Mouse (Mus musculus): ENCODE results near the gene Aip.
A peak's percentile ranks its signal among the peaks of the same experiment; 100 is the strongest.
"Not testable (repeated sequence)": the region's sequence is repeated elsewhere in the genome, so short reads cannot be mapped to it uniquely, and the experiment has no call there.

Aip gene

GRCm38 (mm10) chr19:4135963-4136345 is 10.3 kb upstream of the Aip start:
- DNase-seq (ENCODE audit: low spot score in 2 of 2), result not testable (repeated sequence)

- not testable (repeated sequence) for DNase-seq (ENCODE audit: low spot score in 2 of 2)
Measured at GRCm38 (mm10) chr19:4135229-4135962, 9.7 kb upstream of the Aip start.

GRCm38 (mm10) chr19:4134354-4134753 is 8.7 kb upstream of the Aip start:
- DNase-seq (ENCODE audit: low spot score in 2 of 2), result no peak

GRCm38 (mm10) chr19:4131768-4132167 is 6.1 kb upstream of the Aip start:
- no peak for DNase-seq (ENCODE audit: low spot score in 2 of 2)

- DNase-seq (ENCODE audit: low spot score in 2 of 2), result no peak
Measured at GRCm38 (mm10) chr19:4131075-4131474, 5.4 kb upstream of the Aip start.

GRCm38 (mm10) chr19:4130106-4130505 is 4.4 kb upstream of the Aip start:
- DNase-seq (ENCODE audit: low spot score in 2 of 2), result no peak

- DNase-seq (ENCODE audit: low spot score in 2 of 2), result no peak
Measured at GRCm38 (mm10) chr19:4129462-4129861, 3.8 kb upstream of the Aip start.

- no peak for DNase-seq (ENCODE audit: low spot score in 2 of 2)
Measured at GRCm38 (mm10) chr19:4126759-4127495, 1.3 kb upstream of the Aip start.

GRCm38 (mm10) chr19:4125268-4125667 is 390 bp downstream of the Aip start:
- DNase-seq (ENCODE audit: low spot score in 2 of 2), result not testable (repeated sequence)

GRCm38 (mm10) chr19:4124432-4124831 is 1.2 kb downstream of the Aip start:
- no peak for DNase-seq (ENCODE audit: low spot score in 2 of 2)

- no peak for DNase-seq (ENCODE audit: low spot score in 2 of 2)
Measured at GRCm38 (mm10) chr19:4122411-4123370, 3.0 kb downstream of the Aip start.

- not testable (repeated sequence) for DNase-seq (ENCODE audit: low spot score in 2 of 2)
Measured at GRCm38 (mm10) chr19:4121896-4122295, 3.8 kb downstream of the Aip start.

- peak; percentile 97 to 99 for DNase-seq (ENCODE audit: low spot score in 2 of 2)
Measured at GRCm38 (mm10) chr19:4121097-4121805, 4.4 kb downstream of the Aip start.

GRCm38 (mm10) chr19:4120496-4120895 is 5.2 kb downstream of the Aip start:
- DNase-seq (ENCODE audit: low spot score in 2 of 2), result no peak

- no peak for DNase-seq (ENCODE audit: low spot score in 2 of 2)
Measured at GRCm38 (mm10) chr19:4119716-4120487, 5.8 kb downstream of the Aip start.

- no peak for DNase-seq (ENCODE audit: low spot score in 2 of 2)
Measured at GRCm38 (mm10) chr19:4118350-4118749, 7.3 kb downstream of the Aip start.

- no peak for DNase-seq (ENCODE audit: low spot score in 2 of 2)
Measured at GRCm38 (mm10) chr19:4117006-4117405, 8.7 kb downstream of the Aip start.

- DNase-seq (ENCODE audit: low spot score in 2 of 2), result no peak
Measured at GRCm38 (mm10) chr19:4115816-4116215, 9.8 kb downstream of the Aip start.

- DNase-seq (ENCODE audit: low spot score in 2 of 2), result no peak
Measured at GRCm38 (mm10) chr19:4115144-4115543, 10.5 kb downstream of the Aip start.

- DNase-seq (ENCODE audit: low spot score in 2 of 2), result no peak
Measured at GRCm38 (mm10) chr19:4114551-4114950, 11.1 kb downstream of the Aip start.

- DNase-seq (ENCODE audit: low spot score in 2 of 2), result peak in 1 of 2 experiments; percentile 55
Measured at GRCm38 (mm10) chr19:4113806-4114230, 11.8 kb downstream of the Aip start.
